Mouse (Mus musculus) thymus, adult 2 months (tissue): ENCODE measurements around the gene Osbpl7. TPM values are rescaled to one million over a fixed set of nuclear protein-coding genes. Genes with fewer than 3 reads are reported as not detected.

Experiments
- DNase-seq: peaks from one replicate; pipeline ENCODE4 v3.0.0; 2021
- H3K27ac ChIP-seq: fragments of 200-500 bp; 2 replicates; pipeline ENCODE4 v1.5.1; 2012; ENCODE audit warnings: low read length, control low read depth; ENCODE audit not compliant: control insufficient read depth, insufficient read depth
- H3K27me3 ChIP-seq: fragments of 200-500 bp; 2 replicates; pipeline ENCODE4 v1.6.1; 2012; ENCODE audit warnings: mild to moderate bottlenecking, low read length, moderate library complexity, mixed read lengths; ENCODE audit not compliant: control insufficient read depth, insufficient read depth
- H3K36me3 ChIP-seq: fragments of 200-500 bp; 2 replicates; pipeline ENCODE4 v1.6.1; 2012; ENCODE audit warnings: mild to moderate bottlenecking, low read length, moderate library complexity; ENCODE audit not compliant: control insufficient read depth, insufficient read depth
- H3K4me1 ChIP-seq: fragments of 200-500 bp; replicated peaks from 2 replicates; pipeline ENCODE4 v1.6.1; 2012; ENCODE audit warnings: low read length; ENCODE audit not compliant: control insufficient read depth, insufficient read depth
- H3K4me3 ChIP-seq: fragments of 200-500 bp; 2 replicates; pipeline ENCODE4 v1.5.1; 2012; ENCODE audit warnings: mild to moderate bottlenecking, low read length, control low read depth, moderate library complexity; ENCODE audit not compliant: control insufficient read depth, insufficient read depth
- CTCF ChIP-seq: fragments of 200-500 bp; IDR thresholded peaks from 2 replicates; pipeline ENCODE4 v1.5.1; 2012; ENCODE audit warnings: mild to moderate bottlenecking, control low read depth, low read length, moderate library complexity, borderline replicate concordance; ENCODE audit not compliant: control insufficient read depth, poor library complexity, insufficient read depth; ENCODE audit errors: extremely low read depth
- POLR2A ChIP-seq: fragments of 200-500 bp; IDR thresholded peaks from 2 replicates; pipeline ENCODE4 v1.6.1; 2012; ENCODE audit warnings: mild to moderate bottlenecking, low read length, control low read depth, moderate library complexity; ENCODE audit not compliant: control insufficient read depth, poor library complexity, insufficient read depth; ENCODE audit errors: extremely low read depth
- WGBS: fragments of 180-500 bp; shearing (Covaris S2); methylation state at CpG from one replicate; pipeline ENCODE4 v1.1.7; 2018; 5-methylcytosine and 5-hydroxymethylcytosine counted together
- polyA plus RNA-seq: library from polyadenylated mRNA; depleted of rRNA; stranded (reverse); fragments of >200 nt; gene quantifications from 2 replicates; pipeline ENCODE4 v1.2.3, GENCODE M21; 2012

The Osbpl7 gene
- polyA plus RNA-seq, 1 experiment = 36.7 TPM

DNA sequence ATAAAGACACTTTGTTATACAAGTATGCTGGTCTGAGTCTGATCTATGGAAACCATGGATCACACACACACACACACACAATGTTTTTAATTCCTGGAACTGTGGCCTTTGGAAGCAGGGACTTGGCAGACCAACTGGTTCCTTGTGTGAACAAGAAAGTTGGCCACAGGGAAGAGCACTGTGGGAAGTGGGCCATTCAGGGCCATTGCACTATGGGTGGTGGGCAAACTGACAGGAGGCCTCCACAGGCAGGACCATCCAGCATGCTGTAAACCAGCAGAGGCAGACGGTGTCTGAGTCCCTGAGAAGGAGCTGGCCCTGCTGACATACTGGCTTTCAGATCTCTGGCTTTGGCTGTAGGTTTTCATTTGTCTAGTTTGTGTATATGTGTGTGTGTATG lies 18.9 kb downstream of the Osbpl7 start:
- H3K4me3 ChIP-seq = no peak overlapping the region
- peaks cover 15% of the 10 kb centered on the region for H3K36me3 ChIP-seq
- H3K27ac ChIP-seq = no peak overlapping the region
- no peaks in the 10 kb centered on the region for H3K27me3 ChIP-seq
- no peak for TF ChIP-seq POLR2A
- no peak for TF ChIP-seq CTCF
- no peak for DNase-seq
- WGBS = 100% methylated on average over 1 of the region's 1 CpGs
- H3K4me1 ChIP-seq = no peaks in the 10 kb centered on the region

GRCm38 (mm10) chr11:97069770-97070169 lies 19.3 kb downstream of the Osbpl7 start:
- H3K4me3 ChIP-seq = no peak overlapping the region
- TF ChIP-seq CTCF = no peak
- TF ChIP-seq POLR2A = no peak
- no peak for DNase-seq
- H3K36me3 ChIP-seq = peaks cover 15% of the 10 kb centered on the region
- H3K4me1 ChIP-seq = no peaks in the 10 kb centered on the region
- H3K27ac ChIP-seq = no peak overlapping the region
- H3K27me3 ChIP-seq = no peaks in the 10 kb centered on the region
- WGBS = 92% methylated on average over 2 of the region's 2 CpGs

DNA sequence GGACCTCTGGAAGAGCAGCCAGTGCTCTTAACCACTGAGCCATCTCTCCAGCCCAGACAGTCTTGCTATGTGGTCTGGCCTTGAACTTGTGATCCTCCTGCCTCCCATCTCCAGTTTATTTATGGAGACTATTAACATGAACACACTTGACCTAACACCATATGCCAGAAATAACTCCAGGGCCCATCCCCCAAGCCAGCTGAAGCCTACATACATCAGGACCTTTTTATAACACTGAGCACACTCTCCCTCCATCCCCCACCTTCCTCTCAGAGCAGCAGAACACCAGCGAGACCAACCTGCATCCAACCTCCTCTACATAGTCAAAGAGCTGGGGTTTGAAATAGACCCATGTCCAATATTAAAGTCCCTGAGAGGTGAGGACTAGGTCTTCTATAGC lies 20.7 kb downstream of the Osbpl7 start:
- Histone ChIP-seq H3K27ac (no peak overlapping the region), H3K27me3 (no peaks in the 10 kb centered on the region), H3K4me3 (no peak overlapping the region), H3K36me3 (peaks cover 15% of the 10 kb centered on the region), H3K4me1 (no peaks in the 10 kb centered on the region)
- no peak for DNase-seq
- 62% methylated on average over 1 of the region's 1 CpGs for WGBS
- no peak for TF ChIP-seq CTCF
- no peak for TF ChIP-seq POLR2A

GRCm38 (mm10) chr11:97072533-97072932 lies 22.1 kb downstream of the Osbpl7 start:
- WGBS = 32% methylated on average over 3 of the region's 3 CpGs
- DNase-seq = peak; percentile 26
- Histone ChIP-seq H3K36me3 (peaks cover 7% of the 10 kb centered on the region), H3K4me1 (no peaks in the 10 kb centered on the region), H3K4me3 (no peak overlapping the region), H3K27ac (no peak overlapping the region), H3K27me3 (no peaks in the 10 kb centered on the region)
- TF ChIP-seq POLR2A = no peak
- no peak for TF ChIP-seq CTCF

GRCm38 (mm10) chr11:97074235-97074634 lies 23.8 kb downstream of the Osbpl7 start:
- H3K4me3 ChIP-seq = no peak overlapping the region
- WGBS = 73% methylated on average over 8 of the region's 8 CpGs
- no peak for DNase-seq
- TF ChIP-seq CTCF = no peak
- TF ChIP-seq POLR2A = no peak
- H3K27ac ChIP-seq = no peak overlapping the region
- no peaks in the 10 kb centered on the region for H3K4me1 ChIP-seq
- H3K36me3 ChIP-seq = no peaks in the 10 kb centered on the region
- no peaks in the 10 kb centered on the region for H3K27me3 ChIP-seq

DNA sequence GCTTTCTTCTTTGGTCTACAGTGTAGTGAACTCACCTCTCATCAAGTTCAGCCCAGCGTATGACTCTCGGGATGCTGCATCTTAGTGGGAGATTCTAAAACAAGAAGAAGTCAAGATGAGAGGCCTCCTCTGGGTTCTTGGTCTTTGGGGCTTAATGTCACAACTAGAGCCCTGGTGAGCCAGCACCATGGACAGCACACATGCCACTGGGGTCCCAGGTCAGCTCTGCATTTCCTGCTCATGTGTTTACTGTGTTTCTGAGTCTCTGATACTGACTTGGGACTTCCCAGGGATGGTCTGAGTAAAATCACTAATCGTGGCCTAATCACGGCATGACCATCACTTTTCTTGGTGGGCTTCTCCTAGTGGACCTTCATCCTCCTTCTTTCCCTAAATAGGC lies 28.3 kb downstream of the Osbpl7 start:
- whole genome bisulfite sequencing = 73% methylated on average over 4 of the region's 4 CpGs
- Histone ChIP-seq H3K4me1 (no peaks in the 10 kb centered on the region), H3K36me3 (no peaks in the 10 kb centered on the region), H3K27me3 (peaks cover 3% of the 10 kb centered on the region; the same call in 1 of the 2 replicates), H3K4me3 (no peak overlapping the region), H3K27ac (no peak overlapping the region)
- TF ChIP-seq CTCF (no peak), POLR2A (no peak)
- DNase-seq = no peak

DNA sequence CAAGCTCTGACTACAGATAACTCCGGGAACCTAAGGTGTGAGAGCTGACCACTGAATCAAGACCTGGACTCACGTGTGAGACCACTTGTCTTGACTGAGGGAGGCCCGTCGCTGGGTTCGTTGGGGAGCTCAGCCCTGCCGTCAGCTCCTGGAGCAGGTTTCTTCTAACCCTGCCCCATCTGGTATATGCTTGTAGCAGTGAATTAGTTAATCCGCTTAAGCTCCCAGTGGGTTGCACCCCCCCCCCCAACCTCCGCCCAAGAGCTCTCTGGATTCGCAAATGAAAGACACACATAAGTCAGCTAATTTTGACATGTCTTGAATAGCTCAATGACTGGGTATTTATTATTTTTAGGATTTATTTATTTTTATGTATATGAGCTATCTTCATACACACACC lies 29.9 kb downstream of the Osbpl7 start:
- DNase-seq = no peak
- no peaks in the 10 kb centered on the region for H3K4me1 ChIP-seq
- H3K27ac ChIP-seq = no peak overlapping the region
- H3K36me3 ChIP-seq = no peaks in the 10 kb centered on the region
- no peak for TF ChIP-seq POLR2A
- WGBS = 75% methylated on average over 9 of the region's 9 CpGs
- H3K4me3 ChIP-seq = no peak overlapping the region
- peaks cover 3% of the 10 kb centered on the region; the same call in 1 of the 2 replicates for H3K27me3 ChIP-seq
